Mouse (Mus musculus) megakaryocyte, adult 5-6 weeks (primary cell): ENCODE results near the gene Tgfbr3. TPM values are rescaled to one million over a fixed set of nuclear protein-coding genes. Genes with fewer than 3 reads are reported as not detected.

Experiments
- ATAC-seq: 2 replicates; pipeline ENCODE4 v1.8.0; 2016; ENCODE audit warnings: mild to moderate bottlenecking, inconsistent platforms; ENCODE audit not compliant: poor library complexity, severe bottlenecking
- total RNA-seq, 2 experiments: library from RNA; stranded (forward) in 1 of 2; stranded (reverse) in 1 of 2; fragments of 153-499, 151-499 nt in 1 of 2; fragments of 221-1000, 200-1000 nt in 1 of 2; gene quantifications; 2 replicates each; pipeline versions ENCODE4 v1.2.3 to v1.2.4; 2015 to 2017

Gene Tgfbr3
- total RNA-seq, 2 experiments from 2014 or later, result 0.89 to 1.7 TPM

DNA sequence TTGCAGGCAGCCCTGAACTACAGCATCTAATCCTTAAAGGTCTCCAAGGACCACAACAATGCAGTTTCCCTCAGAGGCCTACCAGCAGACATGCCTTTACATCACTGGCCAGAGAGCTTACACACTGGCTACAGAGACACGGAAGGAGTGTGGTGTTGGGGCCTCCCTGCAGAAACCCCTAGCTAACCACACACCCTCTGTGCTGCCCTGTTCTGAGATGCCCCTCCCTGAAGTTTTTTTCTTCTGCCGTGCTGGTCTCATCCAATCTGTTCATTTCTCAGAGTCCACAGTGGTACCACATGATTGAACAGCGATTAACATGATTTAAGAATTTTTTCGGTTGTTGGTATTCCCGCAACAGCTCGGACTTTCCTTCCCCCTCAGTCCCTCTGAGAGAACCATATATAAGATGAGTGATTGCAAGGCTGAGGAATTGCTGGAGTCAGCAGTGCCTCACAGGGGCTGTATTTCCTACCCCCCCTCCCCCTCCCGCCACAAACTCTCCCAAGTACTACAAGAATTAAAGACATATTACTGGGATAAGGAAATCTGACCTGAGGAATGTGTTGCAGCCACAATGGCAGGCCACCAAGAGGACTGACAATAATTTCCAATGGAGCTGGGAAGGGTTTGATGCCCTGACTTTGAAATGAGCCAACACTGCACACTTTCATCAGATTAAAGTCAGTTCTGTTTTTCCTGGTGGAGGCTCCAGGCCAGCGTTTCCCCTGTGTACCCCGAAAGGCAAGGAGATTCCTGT, 75.9 kb downstream of the Tgfbr3 start:
- ATAC-seq, result no peak

- no peak for ATAC-seq
These were observed 77.5 kb downstream of the Tgfbr3 start for GRCm38 (mm10) chr5:107211830-107212370.

DNA sequence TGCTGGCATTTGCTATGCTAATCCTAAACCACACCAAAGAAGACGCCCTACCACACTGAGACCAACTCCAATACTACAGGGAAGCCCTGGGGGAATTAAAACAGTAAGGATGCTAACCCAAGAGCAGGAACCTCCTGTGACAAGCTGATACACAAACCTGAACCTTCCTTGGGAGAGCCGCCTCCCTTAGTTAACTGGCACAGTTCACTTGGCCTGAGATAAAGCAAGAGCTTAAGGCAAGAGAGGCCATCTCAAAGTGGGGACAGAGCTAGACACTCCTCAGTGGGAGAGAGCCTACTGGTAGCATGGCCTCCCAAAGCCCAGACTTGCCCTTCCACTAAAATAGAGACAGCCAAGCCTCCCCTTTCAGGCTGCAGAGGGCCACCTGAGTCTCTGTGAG, 79.4 kb downstream of the Tgfbr3 start:
- ATAC-seq, result no peak

- no peak for ATAC-seq
These were observed 81.5 kb downstream of the Tgfbr3 start for GRCm38 (mm10) chr5:107207911-107208310.

DNA sequence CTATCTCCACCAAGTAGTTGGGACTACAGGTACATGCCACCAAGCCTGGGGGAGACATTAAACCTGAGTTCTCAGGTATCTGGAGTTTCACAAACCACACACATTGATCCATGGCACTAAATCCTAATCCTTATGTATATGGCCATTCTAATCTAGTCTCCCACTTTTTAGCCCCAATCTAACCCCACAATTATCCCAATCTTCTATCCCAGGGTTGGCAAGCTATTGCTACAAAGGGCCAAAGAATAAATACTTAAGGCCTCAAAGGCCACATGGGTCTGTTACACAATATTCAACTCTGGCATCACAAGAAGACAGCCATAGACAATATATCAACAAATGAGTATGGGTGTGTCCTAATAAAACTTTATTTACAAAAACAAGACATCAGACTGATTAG, 85.1 kb downstream of the Tgfbr3 start:
- ATAC-seq, result no peak

DNA sequence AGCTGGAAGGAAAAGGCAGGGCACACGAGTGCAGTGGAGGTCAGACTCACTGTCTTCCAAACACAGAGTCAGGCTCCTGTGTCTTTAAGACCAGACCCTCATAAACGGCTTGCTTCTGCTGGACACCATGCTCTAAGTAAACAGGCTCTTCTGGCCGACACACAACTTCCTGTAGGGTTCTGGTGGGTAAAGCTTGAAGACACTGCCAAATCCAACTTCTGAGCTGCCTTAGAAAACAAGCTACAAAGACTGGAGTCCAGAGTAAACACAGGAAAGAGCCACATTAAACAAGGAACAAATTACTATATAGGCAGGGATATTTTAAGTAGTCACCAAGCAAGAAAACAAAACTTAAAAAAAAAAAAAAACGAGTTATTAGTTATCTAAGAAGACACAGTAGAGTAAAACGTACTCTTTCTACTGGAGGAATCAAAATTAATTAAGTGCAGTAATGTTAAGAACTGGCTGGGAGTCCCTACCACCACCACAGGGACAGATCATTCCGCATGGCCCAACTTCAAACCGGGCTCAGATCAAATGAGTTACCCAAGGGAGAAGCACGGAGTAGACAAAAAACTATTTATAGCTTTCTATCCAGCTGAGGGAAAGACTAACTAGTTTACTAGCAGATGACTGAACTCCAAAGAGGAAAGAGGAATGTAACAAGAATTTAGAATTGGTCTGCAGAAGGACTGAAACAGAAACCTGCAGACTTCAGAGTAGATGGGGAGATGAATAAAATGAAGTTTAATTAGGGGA, 86.4 kb downstream of the Tgfbr3 start:
- no peak for ATAC-seq

DNA sequence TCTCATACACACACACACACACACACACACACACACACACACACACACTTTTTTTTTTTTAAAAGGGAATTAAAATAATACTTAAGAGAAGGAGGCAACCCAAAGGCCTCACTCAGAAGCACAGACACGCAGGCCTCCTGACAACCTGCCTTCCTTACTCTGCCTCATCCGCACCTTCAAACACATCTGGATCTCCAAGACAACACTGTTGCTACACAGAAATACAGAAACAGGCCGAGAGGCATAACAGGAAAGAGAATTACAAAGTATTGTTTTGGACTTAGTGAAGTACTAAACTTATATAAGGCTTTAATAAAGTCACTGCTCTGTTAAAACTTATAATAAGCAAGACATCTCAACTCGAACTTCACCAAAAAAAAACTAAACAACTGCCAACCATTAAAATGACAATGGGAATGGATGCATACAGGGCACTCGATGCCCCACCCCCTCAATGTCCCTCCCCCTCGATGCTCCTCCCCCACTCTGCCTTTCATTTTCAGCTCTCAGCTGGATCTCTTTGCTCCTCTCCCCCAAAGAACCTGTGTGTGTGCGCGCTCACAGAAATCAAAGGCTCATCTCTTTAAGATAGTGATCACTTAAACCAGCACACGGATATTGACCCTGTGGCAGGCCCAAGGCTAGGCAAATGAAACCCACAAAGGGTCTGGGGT, 87.8 kb downstream of the Tgfbr3 start:
- no peak for ATAC-seq

- ATAC-seq, result peak; percentile 84
These were observed 88.5 kb downstream of the Tgfbr3 start for GRCm38 (mm10) chr5:107200853-107201341.

GRCm38 (mm10) chr5:107200221-107200635, 89.2 kb downstream of the Tgfbr3 start:
- ATAC-seq, result peak; percentile 39

DNA sequence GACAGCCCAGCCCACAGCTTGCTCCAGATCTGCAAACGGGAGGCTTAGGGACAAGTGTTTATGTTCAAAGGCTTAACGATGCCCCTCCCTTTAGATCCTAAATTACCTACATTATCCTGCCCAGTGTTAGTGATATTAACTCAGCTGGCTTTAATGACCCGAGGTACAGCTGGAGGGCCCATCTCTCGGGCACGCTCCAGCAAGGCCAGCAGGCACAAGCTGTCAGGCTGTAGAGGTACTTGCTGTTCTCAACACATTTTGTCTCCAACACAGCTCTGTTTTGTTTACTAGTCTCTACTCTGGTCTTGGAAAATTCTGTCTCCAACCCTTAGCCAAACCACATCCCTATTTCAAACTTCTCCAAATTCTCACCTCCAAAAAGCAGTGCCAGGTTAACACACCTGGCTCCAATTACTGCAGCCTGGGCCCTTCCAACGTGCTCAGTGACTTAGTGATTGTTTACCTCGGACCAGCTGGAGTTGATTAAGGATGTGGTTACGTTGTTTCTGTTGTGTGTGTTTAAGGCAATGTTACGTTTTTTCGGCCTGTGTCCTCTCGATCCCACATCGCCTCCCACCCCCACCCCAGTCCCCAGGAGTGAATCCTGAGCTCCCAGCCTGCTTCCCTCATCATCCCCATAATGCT, 93.6 kb downstream of the Tgfbr3 start:
- no peak for ATAC-seq

DNA sequence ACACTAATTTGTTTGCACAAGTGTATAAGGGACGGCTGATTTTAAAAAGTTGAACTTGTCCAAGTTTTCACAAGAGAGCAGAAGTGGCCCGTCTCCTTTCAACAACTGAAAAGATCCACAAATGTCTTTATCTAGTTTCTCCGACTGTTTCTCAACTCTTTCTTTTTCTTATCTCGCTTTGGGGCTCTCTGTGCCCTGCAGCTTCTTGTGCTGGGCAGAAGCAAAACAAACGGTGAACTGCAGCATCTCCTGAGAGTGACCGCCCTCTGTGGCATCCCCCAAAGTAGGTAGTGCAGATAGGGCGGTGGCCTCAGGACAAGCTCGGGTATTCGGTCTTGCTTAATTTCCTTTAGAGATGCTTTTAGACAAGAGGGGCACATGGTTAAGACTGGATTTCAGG, 96.3 kb downstream of the Tgfbr3 start:
- ATAC-seq, result peak; percentile 49

DNA sequence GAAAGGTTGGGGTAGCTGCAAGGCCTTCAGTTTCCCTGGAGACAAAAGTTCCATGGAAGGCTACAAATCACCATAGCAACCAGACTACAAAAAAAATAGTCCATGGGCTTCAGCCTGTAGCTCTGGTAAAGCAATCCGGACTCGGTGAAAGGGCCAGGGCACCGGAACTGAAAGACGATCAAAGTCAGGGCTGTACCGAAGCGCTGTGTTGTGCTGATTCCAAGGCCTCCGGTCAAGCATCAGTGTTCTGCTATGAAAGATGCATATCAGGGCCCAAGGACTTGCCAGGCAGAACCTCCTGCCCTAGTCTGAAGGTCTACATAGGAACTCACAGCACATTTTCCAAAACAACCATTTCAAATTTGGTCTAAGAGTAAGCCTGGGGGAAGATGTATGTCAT, 97.1 kb downstream of the Tgfbr3 start:
- ATAC-seq, result no peak

- ATAC-seq, result no peak
These were observed 100.9 kb downstream of the Tgfbr3 start for GRCm38 (mm10) chr5:107188551-107188950.

- no peak for ATAC-seq
These were observed 103.2 kb downstream of the Tgfbr3 start for GRCm38 (mm10) chr5:107186206-107186605.

DNA sequence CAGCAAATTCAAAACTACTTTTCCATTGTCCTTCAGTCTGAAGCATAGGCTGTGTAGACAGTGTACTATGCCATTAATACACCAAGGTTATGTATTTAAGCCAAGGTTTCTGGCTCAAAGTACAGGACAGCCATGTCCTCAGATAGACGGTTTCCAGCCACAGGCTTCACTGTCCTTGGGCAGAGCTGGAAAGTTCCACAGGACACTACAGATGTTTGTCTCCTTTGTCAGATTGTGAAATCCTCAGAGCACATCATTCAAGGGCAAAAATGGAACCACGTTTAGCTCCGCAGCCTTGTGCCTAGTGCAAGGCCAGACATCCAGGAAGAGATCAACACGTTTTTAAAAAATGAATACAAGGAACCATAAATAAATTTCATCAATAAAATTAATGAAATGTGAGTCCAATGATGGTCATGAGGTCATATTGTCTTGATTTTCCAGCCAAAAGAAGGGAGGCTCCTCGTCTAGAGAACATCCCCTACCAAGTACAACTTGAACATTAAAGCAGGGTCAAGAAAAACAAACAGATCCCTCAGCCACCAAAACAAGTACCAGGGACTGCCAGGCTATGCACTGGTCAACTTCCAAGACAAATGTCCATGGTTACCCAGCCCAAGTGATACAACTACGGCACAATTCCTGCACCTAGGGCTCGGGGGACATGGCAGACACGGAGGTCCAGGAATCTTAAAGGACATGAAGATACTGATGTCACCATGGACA, 105.1 kb downstream of the Tgfbr3 start:
- ATAC-seq, result no peak

DNA sequence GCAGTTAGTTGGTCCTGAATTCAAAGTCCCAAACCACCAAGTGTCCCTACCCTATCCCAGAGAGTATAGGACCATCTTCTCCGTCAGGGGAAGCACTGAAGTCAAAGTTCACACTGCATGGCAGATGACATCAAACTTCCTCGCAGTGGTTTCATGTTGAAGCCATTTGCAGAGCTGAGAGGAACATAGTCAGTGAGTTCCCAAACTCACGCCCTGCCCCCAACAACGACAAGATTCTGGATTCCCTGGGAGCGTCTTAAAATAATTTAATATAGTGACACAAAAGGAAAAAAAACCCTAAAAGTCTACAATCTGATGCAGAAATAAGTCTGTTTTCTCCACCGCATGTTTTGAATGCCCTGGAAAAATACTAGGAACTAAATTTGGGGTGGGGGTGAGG, 105.9 kb downstream of the Tgfbr3 start:
- no peak for ATAC-seq

DNA sequence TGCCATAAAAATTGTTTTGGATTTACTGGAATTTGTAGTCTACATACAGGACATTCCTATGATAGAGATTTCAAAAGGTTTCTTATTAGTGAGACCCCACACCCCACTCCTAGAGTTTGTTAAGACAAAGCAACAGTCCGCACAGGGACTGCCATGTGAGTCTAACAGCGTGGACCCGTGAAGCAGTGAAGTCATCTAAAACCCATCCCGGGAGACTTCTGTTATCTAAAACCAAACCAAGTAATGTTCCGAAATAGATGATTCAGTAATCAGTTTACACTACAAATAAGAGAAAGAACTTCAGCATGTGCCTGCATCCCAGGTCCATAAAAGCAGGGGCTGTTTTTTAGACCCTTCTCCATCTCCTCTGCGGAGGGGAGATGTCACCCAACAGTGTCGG, 106.7 kb downstream of the Tgfbr3 start:
- ATAC-seq, result no peak

DNA sequence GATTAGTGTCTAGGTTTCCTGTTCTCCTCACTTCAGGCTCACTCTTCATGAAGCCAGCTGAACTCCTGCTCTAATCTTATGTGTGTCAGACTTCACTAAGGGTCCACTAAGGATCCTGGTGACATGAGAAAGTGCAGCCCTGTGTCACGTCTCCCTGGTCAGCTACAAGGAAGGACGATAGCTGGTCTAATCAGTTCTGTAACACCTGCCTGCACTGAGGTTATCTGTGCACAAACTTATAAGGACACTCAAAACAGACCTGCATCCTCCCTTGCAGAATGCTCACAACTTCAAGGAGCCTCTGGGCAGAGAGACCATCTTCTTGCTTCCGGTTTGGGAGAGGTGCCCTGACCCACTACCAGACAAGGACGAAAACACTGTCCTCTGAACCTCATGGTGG, 107.6 kb downstream of the Tgfbr3 start:
- ATAC-seq, result no peak

DNA sequence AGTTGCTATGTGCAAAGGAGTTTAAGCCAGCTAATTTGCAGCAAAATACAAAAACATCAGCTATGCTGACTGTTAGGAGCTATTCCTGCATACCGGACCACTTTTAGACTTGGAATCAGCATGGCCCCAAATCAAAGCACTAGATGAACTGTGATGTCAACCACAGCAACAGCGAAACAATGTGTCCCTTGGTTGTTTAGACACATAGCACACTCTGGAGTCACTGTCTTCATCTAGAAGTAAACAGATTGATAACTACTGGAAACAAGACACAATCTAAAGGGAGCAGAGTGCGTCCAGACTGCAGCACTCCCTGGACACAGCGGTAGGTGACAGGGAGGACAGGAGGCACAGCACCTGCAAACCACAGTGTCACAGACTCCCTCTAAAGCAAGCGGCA, 110.2 kb downstream of the Tgfbr3 start:
- ATAC-seq, result no peak

GRCm38 (mm10) chr5:107177791-107178190, 111.6 kb downstream of the Tgfbr3 start:
- no peak for ATAC-seq
